Comparison of ENCODE assay signal across 15 mouse cellular contexts in genomic region chr3:146376337-146377130, GRCm38 (mm10). TPM values are rescaled to one million over a fixed set of nuclear protein-coding genes. Genes with fewer than 3 reads are reported as not detected.
A peak's percentile ranks its signal among the peaks of the same experiment; 100 is the strongest.
DNase-seq lines count a peak whose midpoint lies in the region; ATAC-seq and TF ChIP-seq lines count a peak whose summit lies in the region.
"Had no signal": no experiment of that assay in that cellular context is flagged by ENCODE, and none has a peak within 500 bp of the region (broad histone marks: within the 10 kb centered on the region; RNA-seq: fewer than 3 reads in every experiment).

No protein-coding gene starts in this region.

- peak; percentile 1 for DNase-seq in hindbrain, embryonic 10.5 days (ENCODE audit: low spot score)
- no peak for DNase-seq in hindbrain, embryonic 14.5 days (ENCODE audit: low spot score)
- no peak for DNase-seq in stomach, postnatal 0 days (ENCODE audit: low spot score)
- DNase-seq in layer of hippocampus, adult 18-20 months (ENCODE audit: low spot score in 2 of 2) = no peak
- DNase-seq in adrenal gland, postnatal 25 days = no peak
- DNase-seq: adrenal gland, postnatal 10 days; cerebellum, postnatal 25 days; gastrocnemius, postnatal 25 days; lung, postnatal 10 days; midbrain, embryonic 14.5 days; right cerebral cortex, postnatal 14 days had no signal

- H3K9ac ChIP-seq in hindbrain, embryonic 14.5 days = no peak overlapping the region
- no peak overlapping the region for H3K9ac ChIP-seq in stomach, embryonic 14.5 days (replicated peaks; ENCODE audit: low read depth, low read length)
- H3K9ac ChIP-seq in stomach, postnatal 0 days (ENCODE audit: low read length) = no peak overlapping the region
- peak overlapping the region; percentile 33; the same call in 1 of the 2 replicates for H3K9ac ChIP-seq in liver, embryonic 15.5 days
- H3K9ac ChIP-seq: limb, embryonic 12.5 days had no signal

- no peak for TF ChIP-seq EP300 in stomach, postnatal 0 days (optimal IDR thresholded peaks at IDR 0.05)

- no peak overlapping the region for H3K27ac ChIP-seq in hindbrain, embryonic 10.5 days
- H3K27ac ChIP-seq in hindbrain, embryonic 14.5 days = no peak overlapping the region
- H3K27ac ChIP-seq in stomach, embryonic 14.5 days (ENCODE audit: low read length) = no peak overlapping the region
- H3K27ac ChIP-seq in stomach, postnatal 0 days (replicated peaks) = no peak overlapping the region
- peak overlapping the region; percentile 93 for H3K27ac ChIP-seq in liver, embryonic 15.5 days (replicated peaks)
- H3K27ac ChIP-seq: layer of hippocampus, adult 2 months; limb, embryonic 12.5 days had no signal

- no peaks in the 10 kb centered on the region for H3K9me3 ChIP-seq in hindbrain, embryonic 10.5 days
- no peaks in the 10 kb centered on the region for H3K9me3 ChIP-seq in hindbrain, embryonic 14.5 days (ENCODE audit: control insufficient read depth, low read length)
- H3K9me3 ChIP-seq in stomach, embryonic 14.5 days (ENCODE audit: control insufficient read depth, low read depth, low read length) = no peaks in the 10 kb centered on the region
- no peaks in the 10 kb centered on the region for H3K9me3 ChIP-seq in stomach, postnatal 0 days (ENCODE audit: control insufficient read depth, low read length)
- H3K9me3 ChIP-seq in liver, embryonic 15.5 days (replicated peaks) = no peaks in the 10 kb centered on the region
- H3K9me3 ChIP-seq: limb, embryonic 12.5 days had no signal

- H3K4me3 ChIP-seq in hindbrain, embryonic 10.5 days = no peak overlapping the region
- H3K4me3 ChIP-seq in hindbrain, embryonic 14.5 days (replicated peaks; ENCODE audit: low read length) = no peak overlapping the region
- H3K4me3 ChIP-seq in stomach, embryonic 14.5 days (ENCODE audit: low read depth, low read length) = no peak overlapping the region
- no peak overlapping the region for H3K4me3 ChIP-seq in stomach, postnatal 0 days (ENCODE audit: low read depth, low read length)
- H3K4me3 ChIP-seq in liver, embryonic 15.5 days (replicated peaks) = peak overlapping the region; percentile 24
- H3K4me3 ChIP-seq: layer of hippocampus, adult 2 months; limb, embryonic 12.5 days had no signal

- H3K4me2 ChIP-seq in hindbrain, embryonic 14.5 days (replicated peaks) = no peak overlapping the region
- no peak overlapping the region for H3K4me2 ChIP-seq in stomach, embryonic 14.5 days (replicated peaks; ENCODE audit: low read depth, low read length)
- no peak overlapping the region for H3K4me2 ChIP-seq in stomach, postnatal 0 days (replicated peaks; ENCODE audit: low read depth)
- H3K4me2 ChIP-seq in liver, embryonic 15.5 days = peak overlapping the region; percentile 64
- H3K4me2 ChIP-seq: limb, embryonic 12.5 days had no signal

- WGBS in hindbrain, embryonic 10.5 days = 82% methylated on average over 15 of the region's 15 CpGs
- 80% methylated on average over 15 of the region's 15 CpGs for WGBS in hindbrain, embryonic 14.5 days
- WGBS in stomach, embryonic 14.5 days = 87% methylated on average over 15 of the region's 15 CpGs
- 83% methylated on average over 15 of the region's 15 CpGs for WGBS in stomach, postnatal 0 days
- WGBS in liver, embryonic 15.5 days (ENCODE audit: insufficient replicate concordance) = 55% methylated on average over 15 of the region's 15 CpGs

- H3K36me3 ChIP-seq in hindbrain, embryonic 10.5 days = no peaks in the 10 kb centered on the region
- no peaks in the 10 kb centered on the region for H3K36me3 ChIP-seq in hindbrain, embryonic 14.5 days (replicated peaks; ENCODE audit: control insufficient read depth, insufficient read depth)
- no peaks in the 10 kb centered on the region for H3K36me3 ChIP-seq in stomach, embryonic 14.5 days (ENCODE audit: control insufficient read depth, insufficient read depth, low read length)
- no peaks in the 10 kb centered on the region for H3K36me3 ChIP-seq in stomach, postnatal 0 days (ENCODE audit: control insufficient read depth, insufficient read depth, low read length)
- H3K36me3 ChIP-seq in liver, embryonic 15.5 days (replicated peaks) = no peaks in the 10 kb centered on the region
- H3K36me3 ChIP-seq: limb, embryonic 12.5 days had no signal

- TF ChIP-seq CTCF in stomach, postnatal 0 days (IDR thresholded peaks at IDR 0.05; ENCODE audit: low read depth) = no peak

- H3K27me3 ChIP-seq in hindbrain, embryonic 10.5 days (ENCODE audit: insufficient read depth, poor library complexity, severe bottlenecking) = peaks cover 79% of the 10 kb centered on the region
- H3K27me3 ChIP-seq in hindbrain, embryonic 14.5 days (ENCODE audit: control insufficient read depth, insufficient read depth, low read length) = peaks cover 19% of the 10 kb centered on the region
- no peaks in the 10 kb centered on the region for H3K27me3 ChIP-seq in stomach, embryonic 14.5 days (ENCODE audit: control insufficient read depth, insufficient read depth, low read length)
- no peaks in the 10 kb centered on the region for H3K27me3 ChIP-seq in stomach, postnatal 0 days (ENCODE audit: control insufficient read depth, insufficient read depth, low read length)
- no peaks in the 10 kb centered on the region for H3K27me3 ChIP-seq in liver, embryonic 15.5 days
- H3K27me3 ChIP-seq: limb, embryonic 12.5 days had no signal

- H3K4me1 ChIP-seq in hindbrain, embryonic 10.5 days (replicated peaks) = peaks cover 36% of the 10 kb centered on the region
- H3K4me1 ChIP-seq in hindbrain, embryonic 14.5 days (replicated peaks; ENCODE audit: control insufficient read depth, insufficient read depth, low read length) = peaks cover 5% of the 10 kb centered on the region; the same call in 1 of the 2 replicates
- no peaks in the 10 kb centered on the region for H3K4me1 ChIP-seq in stomach, embryonic 14.5 days (ENCODE audit: control insufficient read depth, insufficient read depth, low read length)
- no peaks in the 10 kb centered on the region for H3K4me1 ChIP-seq in stomach, postnatal 0 days (replicated peaks; ENCODE audit: control insufficient read depth, insufficient read depth)
- peaks cover 65% of the 10 kb centered on the region for H3K4me1 ChIP-seq in liver, embryonic 15.5 days (replicated peaks)

- no peak for ATAC-seq in hindbrain, embryonic 14.5 days (ENCODE audit: low FRiP score)
- peak; percentile 68; the same call in 1 of the 2 replicates for ATAC-seq in stomach, embryonic 14.5 days (ENCODE audit: insufficient number of reproducible peaks, insufficient read depth, low FRiP score, low read depth)
- no peak for ATAC-seq in stomach, postnatal 0 days (ENCODE audit: low FRiP score, low TSS enrichment)
- ATAC-seq in liver, embryonic 15.5 days (ENCODE audit: insufficient read depth) = peak; percentile 98

RNA-seq across cellular contexts. Expression of gene Ssx2ip, which starts 27.9 kb away (rescaled TPM):
- 20.2 and 26.0 TPM in 2 replicates for polyA plus RNA-seq in hindbrain, embryonic 10.5 days (2016; fragmentation: Nextera tagmentation; extraction: Ambion mirVana)
- polyA plus RNA-seq in hindbrain, embryonic 14.5 days (2014; fragmentation: Nextera tagmentation; extraction: Ambion mirVana) = 16.8 and 20.5 TPM in 2 replicates
- 24.0 and 28.2 TPM in 2 replicates for polyA plus RNA-seq in stomach, embryonic 14.5 days (2014; fragmentation: Nextera tagmentation; extraction: Ambion mirVana)
- polyA plus RNA-seq in stomach, postnatal 0 days (2015; fragmentation: Nextera tagmentation; extraction: Ambion mirVana) = 12.9 and 14.1 TPM in 2 replicates
- polyA plus RNA-seq in liver, embryonic 15.5 days (2015; fragmentation: Nextera tagmentation; extraction: Ambion mirVana) = 81.7 and 84.5 TPM in 2 replicates
- 100 to 1,000 TPM in 1 of 2 experiments, 10 to 100 TPM in 1; 97.4 to 105 TPM for total RNA-seq in layer of hippocampus, adult 18-20 months (2021)
- total RNA-seq in adrenal gland, postnatal 25 days (2021) = 7.5 and 11.6 TPM in 2 replicates

Comparison
In these comparisons a context has a peak if more than half of its experiments do, and no peak if none do; other contexts are left out.
1. ATAC-seq: peak in stomach, embryonic 14.5 days (single experiment) and liver, embryonic 15.5 days (single experiment); none in hindbrain, embryonic 14.5 days (single experiment) and stomach, postnatal 0 days (single experiment).